Mouse (Mus musculus): Measurements from ENCODE around the gene C1qb. TPM values are rescaled to one million over a fixed set of nuclear protein-coding genes. Genes with fewer than 3 reads are reported as not detected.

The C1qb gene
- polyA plus RNA-seq, 1 experiment from 2014 or later: 43.1 TPM

GRCm38 (mm10) chr4:136832559-136833232, 53.3 kb downstream of the C1qb start:
- Histone ChIP-seq H3K4me1 (replicated peaks) (peaks cover 49% of the 10 kb centered on the region), H3K36me3 (no peaks in the 10 kb centered on the region), H3K27me3 (peaks cover 89% of the 10 kb centered on the region), H3K4me2 (no peak overlapping the region), H3K4me3 (no peak overlapping the region), H3K9ac (no peak overlapping the region), H3K9me3 (replicated peaks) (no peaks in the 10 kb centered on the region), H3K27ac (no peak overlapping the region)
- WGBS: 63% methylated on average over 16 of the region's 16 CpGs
- ATAC-seq (replicated peaks; ENCODE audit: insufficient number of reproducible peaks, insufficient read depth, low FRiP score, low read depth): no peak

GRCm38 (mm10) chr4:136830272-136830823, 55.6 kb downstream of the C1qb start:
- Histone ChIP-seq H3K4me3 (no peak overlapping the region), H3K27me3 (peaks cover 91% of the 10 kb centered on the region), H3K27ac (no peak overlapping the region), H3K4me2 (no peak overlapping the region), H3K9me3 (replicated peaks) (no peaks in the 10 kb centered on the region), H3K36me3 (no peaks in the 10 kb centered on the region), H3K9ac (no peak overlapping the region), H3K4me1 (replicated peaks) (peaks cover 41% of the 10 kb centered on the region)
- 55% methylated on average over 9 of the region's 9 CpGs for whole genome bisulfite sequencing
- no peak for ATAC-seq (replicated peaks; ENCODE audit: insufficient number of reproducible peaks, insufficient read depth, low FRiP score, low read depth)

Other genes with a start within 250 kb of the C1qb start
- gene Ephb2, start 50.2 kb downstream of the C1qb start, polyA plus RNA-seq (2015; fragmentation: Nextera tagmentation; extraction: Ambion mirVana): 1.3 and 3.3 TPM in 2 replicates
- gene C1qc, start 6.9 kb upstream of the C1qb start, polyA plus RNA-seq (2015; fragmentation: Nextera tagmentation; extraction: Ambion mirVana): 23.8 and 32.9 TPM in 2 replicates
- 30.7 and 36.8 TPM in 2 replicates for gene C1qa, start 12.6 kb upstream of the C1qb start, polyA plus RNA-seq (2015; fragmentation: Nextera tagmentation; extraction: Ambion mirVana)
- 0.04 and 0.08 TPM in 2 replicates for gene Epha8, start 70.6 kb upstream of the C1qb start, polyA plus RNA-seq (2015; fragmentation: Nextera tagmentation; extraction: Ambion mirVana)
- gene Zbtb40, start 162.6 kb upstream of the C1qb start, polyA plus RNA-seq (2015; fragmentation: Nextera tagmentation; extraction: Ambion mirVana): 2.4 and 3.2 TPM in 2 replicates

Measured in heart, embryonic 15.5 days (tissue).